Mouse (Mus musculus) adrenal gland, postnatal 36 days (tissue): Measurements from ENCODE around the gene Ppa1. TPM values are rescaled to one million over a fixed set of nuclear protein-coding genes. Genes with fewer than 3 reads are reported as not detected.

ENCODE experiments used
- DNase-seq, 2 experiments: peaks; one replicate each; pipeline ENCODE4 v3.0.0; 2021; ENCODE audit warnings: mixed read lengths in 1 of 2
- total RNA-seq, 2 experiments: library from RNA; stranded (reverse); gene quantifications; 2 replicates each; pipeline ENCODE4 v1.2.3; 2021

The Ppa1 gene
- total RNA-seq, 2 experiments from 2014 or later = 133 to 148 TPM

GRCm38 (mm10) chr10:61640363-61640762, 8.0 kb upstream of the Ppa1 start:
- peak in 1 of 2 experiments; percentile 17 for DNase-seq

DNA sequence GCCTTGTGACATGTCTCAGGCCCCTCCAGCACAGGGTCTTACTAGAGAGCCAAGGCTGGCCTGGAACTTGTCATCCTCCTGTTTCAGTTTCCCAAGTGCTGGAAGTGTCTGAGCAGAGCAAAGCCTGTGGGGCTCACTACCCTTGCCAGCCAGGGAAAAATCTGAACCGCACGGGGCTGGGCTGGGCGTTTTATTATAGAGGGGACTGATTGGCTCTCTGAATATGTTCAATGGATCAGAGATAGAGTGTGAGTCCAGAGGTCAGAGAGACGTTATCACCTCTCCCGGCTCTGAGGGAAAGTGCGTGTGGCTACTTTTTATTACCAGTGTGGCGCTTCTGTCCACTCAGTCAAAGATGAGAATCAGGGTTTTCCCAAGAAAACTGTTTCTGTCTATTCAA, 1.8 kb upstream of the Ppa1 start:
- DNase-seq = no peak

GRCm38 (mm10) chr10:61648737-61649645, 639 bp downstream of the Ppa1 start:
- DNase-seq = no peak

- DNase-seq = no peak
These were observed 5.8 kb downstream of the Ppa1 start for GRCm38 (mm10) chr10:61654105-61654504.

DNA sequence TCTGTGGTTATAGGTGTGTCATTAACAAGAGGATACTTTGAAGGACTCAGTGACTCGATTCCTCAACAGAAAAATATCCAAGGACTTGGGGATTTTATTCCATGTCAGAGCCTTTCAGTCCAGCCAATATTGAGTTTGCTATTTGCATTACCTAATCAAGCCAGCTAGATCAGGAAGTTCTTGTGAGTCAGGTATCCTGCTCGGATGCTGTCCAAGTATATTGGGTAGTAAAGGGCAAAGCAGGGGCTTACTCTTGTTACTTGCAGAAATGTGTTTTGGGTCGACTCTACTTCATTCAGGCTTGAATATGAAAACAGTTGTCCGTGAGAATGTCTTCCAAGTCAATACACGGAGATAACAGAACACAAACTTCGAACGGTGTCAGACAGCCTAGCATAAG, 6.3 kb downstream of the Ppa1 start:
- no peak for DNase-seq

- no peak for DNase-seq
These were observed 6.8 kb downstream of the Ppa1 start for GRCm38 (mm10) chr10:61655188-61655587.

DNA sequence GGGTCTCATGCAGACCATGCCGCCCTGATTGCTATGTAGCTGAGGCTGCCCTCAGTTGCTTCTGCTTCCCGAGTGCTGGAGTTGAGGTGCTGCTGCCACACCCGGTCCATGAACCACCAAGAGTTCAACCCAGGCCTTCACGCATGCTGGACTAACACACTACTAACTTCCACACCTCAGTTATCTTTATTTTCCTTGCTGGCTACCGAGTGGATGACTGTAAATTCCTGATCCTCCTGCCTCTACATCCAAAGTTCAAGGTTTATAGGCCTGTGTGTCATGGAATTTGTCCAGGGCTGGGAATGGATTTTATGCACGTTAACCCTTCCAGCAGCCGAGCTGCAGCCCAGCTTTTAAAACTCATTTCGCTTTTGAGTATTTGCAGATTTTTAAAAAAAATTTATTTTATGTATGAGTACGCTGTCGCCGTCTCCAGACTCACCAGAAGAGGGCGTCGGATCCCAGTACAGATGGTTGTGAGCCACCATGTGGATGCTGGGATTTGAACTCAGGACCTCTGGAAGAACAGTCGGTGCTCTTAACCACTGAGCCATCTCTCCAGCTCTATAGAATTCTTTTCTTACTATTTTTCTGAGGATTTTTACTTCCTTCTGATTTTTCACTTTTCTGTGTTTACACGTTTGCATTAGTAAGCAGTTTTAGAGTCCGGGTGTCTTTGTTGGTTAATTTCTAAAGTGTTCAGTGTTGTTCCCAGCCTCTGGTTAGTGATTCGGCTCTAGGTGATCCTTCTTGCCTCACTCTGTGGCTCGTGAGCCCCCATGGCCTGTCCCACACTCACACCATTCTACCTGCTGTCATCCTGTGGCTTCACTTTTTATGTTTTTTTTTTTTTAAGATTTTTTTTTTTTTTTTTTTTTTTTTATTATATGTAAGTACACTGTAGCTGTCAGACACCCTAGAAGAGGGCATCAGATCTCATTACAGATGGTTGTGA, 8.9 kb downstream of the Ppa1 start:
- no peak for DNase-seq

DNA sequence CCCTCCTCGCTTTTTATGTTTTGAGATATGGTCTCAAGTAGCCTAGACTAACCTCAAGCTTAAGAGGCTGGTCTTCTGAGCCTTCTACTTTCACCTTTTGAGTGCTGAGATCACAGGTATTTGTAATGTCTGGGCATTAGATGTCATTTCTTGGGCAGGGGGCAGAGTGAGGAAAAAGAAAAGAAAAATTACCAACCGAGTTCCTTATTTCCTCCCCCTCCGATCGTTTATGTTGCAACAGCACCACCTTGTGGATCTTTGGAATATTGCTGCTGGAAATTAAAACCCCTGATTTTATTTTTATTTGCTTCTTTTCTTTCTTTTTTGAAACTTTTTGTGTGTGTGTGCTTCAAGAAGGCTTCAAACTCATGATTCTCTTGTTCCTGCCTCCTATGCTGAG, 9.6 kb downstream of the Ppa1 start:
- peak in 1 of 2 experiments; percentile 15 for DNase-seq

DNA sequence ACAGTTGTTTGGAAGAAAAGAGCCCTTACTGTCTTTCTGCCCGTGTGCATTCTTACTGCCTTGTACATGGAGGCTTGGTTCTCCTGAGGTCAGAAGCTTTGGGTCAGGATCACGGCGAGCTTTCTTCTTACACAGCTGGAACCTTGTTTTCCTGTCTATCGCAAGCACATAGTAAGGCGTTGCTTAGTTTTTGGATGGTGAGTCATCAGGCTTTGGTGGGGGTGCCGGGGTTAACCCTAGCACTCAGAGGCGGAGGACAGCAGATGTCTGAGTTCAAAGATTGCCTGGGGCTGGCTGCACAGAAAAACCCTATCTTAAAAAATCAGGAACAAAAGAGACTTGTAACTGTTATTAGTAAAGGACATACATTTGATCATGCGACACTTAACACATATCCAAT, 13.5 kb downstream of the Ppa1 start:
- DNase-seq = peak in 1 of 2 experiments; percentile 7

DNA sequence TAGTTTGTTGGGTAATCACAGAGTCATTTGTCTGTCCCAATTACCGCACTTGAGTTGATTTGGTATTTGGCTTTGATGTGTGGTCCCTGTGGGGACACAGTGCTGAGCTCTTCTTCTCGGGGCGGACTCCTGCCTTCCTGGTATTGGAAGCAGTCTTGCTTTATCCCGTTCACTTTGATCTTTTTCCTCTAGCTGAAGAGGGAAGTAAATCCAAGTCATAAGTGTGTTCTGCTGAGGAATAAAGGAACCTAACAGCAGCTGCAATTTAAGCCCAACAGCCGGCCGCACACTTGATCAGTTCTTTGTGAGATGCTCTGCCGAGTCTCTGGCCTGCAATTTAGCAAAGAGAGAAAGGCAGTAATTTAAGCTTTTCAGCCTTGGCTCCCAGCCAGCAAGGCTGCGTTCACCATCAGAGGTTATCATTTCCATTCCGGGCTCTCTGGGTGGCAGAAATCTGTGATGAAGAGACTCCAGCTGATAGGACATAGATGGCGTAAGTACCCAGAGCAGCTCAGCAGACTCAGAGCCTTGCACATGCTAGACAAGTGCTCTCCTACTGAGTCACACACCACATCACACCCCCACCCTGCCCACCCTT, 14.1 kb downstream of the Ppa1 start:
- peak; percentile 50 to 62 for DNase-seq

GRCm38 (mm10) chr10:61665111-61665510, 16.8 kb downstream of the Ppa1 start:
- no peak for DNase-seq

DNA sequence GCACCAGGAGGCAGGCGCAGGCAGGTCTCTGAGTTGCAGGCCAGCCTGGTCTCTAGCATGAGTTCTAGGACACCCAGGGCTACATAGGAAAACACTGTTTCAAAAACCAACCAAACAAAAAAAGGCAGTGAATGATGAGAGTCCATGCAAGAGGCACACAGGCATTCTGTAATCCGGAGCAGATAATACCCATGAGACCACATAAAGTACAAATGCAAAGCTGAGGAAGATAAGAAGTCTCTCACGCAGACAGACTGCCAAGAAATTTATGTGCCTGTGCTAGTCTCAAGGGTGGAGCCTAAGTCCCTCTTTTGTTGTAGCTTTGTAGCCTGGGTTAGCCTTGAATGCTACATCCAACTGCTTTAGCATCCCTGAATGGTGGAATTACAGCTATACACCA, 17.3 kb downstream of the Ppa1 start:
- DNase-seq = no peak

DNA sequence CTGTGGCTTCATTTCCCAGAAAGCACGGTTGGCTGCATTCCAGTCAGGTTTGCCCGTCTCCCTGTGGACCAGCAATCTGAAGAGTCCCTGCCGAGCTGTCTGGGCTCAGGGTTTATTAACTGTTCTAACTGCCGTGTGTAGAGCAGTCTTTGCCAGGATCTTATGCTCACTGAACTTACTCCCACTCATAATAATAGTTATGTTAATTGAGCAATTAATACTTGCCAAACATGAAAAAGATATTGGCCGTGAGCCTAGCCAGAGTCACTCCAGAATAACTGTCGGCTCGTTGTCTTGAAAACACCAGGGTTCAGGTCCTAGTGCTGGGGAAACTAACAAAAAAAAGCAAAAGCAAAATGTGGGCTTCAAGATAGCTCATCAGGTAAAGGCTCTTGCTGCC, 20.9 kb downstream of the Ppa1 start:
- no peak for DNase-seq

GRCm38 (mm10) chr10:61669896-61670295, 21.5 kb downstream of the Ppa1 start:
- DNase-seq = no peak

- no peak for DNase-seq
These were observed 22.4 kb downstream of the Ppa1 start for GRCm38 (mm10) chr10:61670758-61671157.

GRCm38 (mm10) chr10:61675935-61676334, 27.6 kb downstream of the Ppa1 start:
- DNase-seq = no peak

GRCm38 (mm10) chr10:61679545-61679944, 31.2 kb downstream of the Ppa1 start:
- DNase-seq = no peak

GRCm38 (mm10) chr10:61680015-61680913, 31.9 kb downstream of the Ppa1 start, which contains the start of gene Sar1a:
Gene Sar1a (plus strand): TSS chr10:61680299.
- DNase-seq = peak; percentile 99

DNA sequence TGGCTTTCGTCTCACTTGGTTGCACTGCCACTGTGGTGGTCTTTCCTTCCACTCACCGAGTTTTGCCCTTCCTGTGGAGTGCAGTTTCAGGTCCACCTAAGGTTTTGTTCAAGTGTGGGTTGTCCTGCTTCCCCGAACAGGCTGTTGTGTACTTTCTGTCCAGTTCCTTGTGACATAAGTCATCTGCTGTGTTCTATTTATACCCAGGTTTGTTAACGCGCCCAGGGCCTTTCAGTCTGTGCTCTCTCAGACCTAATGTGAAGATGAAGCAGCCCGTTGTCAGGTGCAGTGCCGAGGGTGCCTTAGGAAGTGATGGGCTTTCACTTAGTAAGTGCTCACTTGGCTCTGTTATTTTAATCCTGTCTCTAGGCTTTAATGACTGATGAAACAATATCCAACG, 41.1 kb downstream of the Ppa1 start:
- DNase-seq = no peak

- DNase-seq = no peak
These were observed 45.2 kb downstream of the Ppa1 start for GRCm38 (mm10) chr10:61693563-61693962.
